Mouse (Mus musculus): ENCODE measurements at regions not wholly inside any gene's neighbourhood (a gene's known extent, or its start where the extent isn't known, plus 50 kb on each side); places are given as distances from the start of the nearest gene placed in this dataset.

DNA sequence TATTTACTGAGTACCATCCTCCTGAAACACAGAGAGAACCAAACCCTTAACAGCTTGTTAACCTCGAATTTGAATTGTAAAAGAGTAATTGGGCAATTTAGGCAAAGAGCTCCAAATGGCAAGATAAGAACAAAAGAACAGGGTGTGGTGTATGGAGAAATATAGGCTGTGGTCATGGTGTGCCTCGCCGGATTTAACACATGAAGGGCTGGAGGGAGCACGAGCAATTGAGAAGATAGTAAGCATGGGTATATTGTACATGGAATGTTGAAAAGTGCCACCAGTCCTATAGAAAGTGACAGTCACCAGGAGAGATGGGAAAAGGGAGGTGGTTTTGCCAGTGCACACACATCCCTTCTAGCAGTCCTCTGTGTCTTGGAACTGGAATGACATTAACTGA is 164.5 kb upstream of the Lrig3 start:
- TF ChIP-seq CTCF (IDR thresholded peaks at IDR 0.05; ENCODE audit: extremely low read depth, insufficient read depth, low read length) (no peak), POLR2A (IDR thresholded peaks at IDR 0.05; ENCODE audit: extremely low read depth, insufficient read depth, low read length) (no peak)

DNA sequence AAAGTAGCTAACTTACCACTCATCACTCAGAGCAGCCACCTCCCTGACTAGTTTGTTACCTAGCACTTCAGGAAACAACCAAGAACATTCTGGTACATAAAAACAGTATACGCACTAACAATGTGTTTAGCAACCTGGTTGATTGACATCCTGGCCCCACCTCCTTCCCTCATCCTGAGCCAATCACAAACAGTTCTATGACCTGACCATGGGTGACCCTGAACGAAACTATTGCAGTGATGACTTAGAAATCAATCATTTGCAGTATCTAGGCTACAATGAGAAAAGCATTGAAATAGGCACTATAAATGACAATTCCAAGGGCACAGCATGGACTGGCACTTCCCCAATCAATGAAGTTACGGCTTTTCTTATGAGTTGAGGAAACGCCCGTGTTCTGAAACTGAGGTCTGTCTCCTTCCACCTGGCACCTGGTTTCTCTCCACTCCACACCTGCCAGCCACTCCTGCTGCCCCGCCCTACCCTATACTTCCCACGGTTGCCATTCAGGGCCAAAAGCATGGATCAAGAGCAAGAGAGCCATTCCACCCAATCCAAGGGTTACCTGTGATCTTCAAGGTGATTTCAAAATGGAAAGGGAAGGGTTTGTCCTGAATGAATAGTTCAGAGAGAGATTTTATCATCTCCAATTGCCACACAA is 162.9 kb upstream of the Lrig3 start:
- no peak overlapping the region for H3K27ac ChIP-seq (ENCODE audit: insufficient read depth, low read length)
- no peak overlapping the region for H3K4me3 ChIP-seq (ENCODE audit: insufficient read depth, low read length)
- TF ChIP-seq POLR2A (IDR thresholded peaks at IDR 0.05; ENCODE audit: extremely low read depth, insufficient read depth, low read length): no peak
- no peak for TF ChIP-seq CTCF (IDR thresholded peaks at IDR 0.05; ENCODE audit: extremely low read depth, insufficient read depth, low read length)
- no peaks in the 10 kb centered on the region; the same call in 1 of the 2 replicates for H3K4me1 ChIP-seq (ENCODE audit: control insufficient read depth, insufficient read depth, low read length)

More for the DNA sequence above, 164.5 kb upstream of the Lrig3 start:
- Histone ChIP-seq H3K4me1 (ENCODE audit: control insufficient read depth, insufficient read depth, low read length) (no peaks in the 10 kb centered on the region; the same call in 1 of the 2 replicates), H3K4me3 (ENCODE audit: insufficient read depth, low read length) (no peak overlapping the region), H3K27ac (ENCODE audit: insufficient read depth, low read length) (no peak overlapping the region)

DNA sequence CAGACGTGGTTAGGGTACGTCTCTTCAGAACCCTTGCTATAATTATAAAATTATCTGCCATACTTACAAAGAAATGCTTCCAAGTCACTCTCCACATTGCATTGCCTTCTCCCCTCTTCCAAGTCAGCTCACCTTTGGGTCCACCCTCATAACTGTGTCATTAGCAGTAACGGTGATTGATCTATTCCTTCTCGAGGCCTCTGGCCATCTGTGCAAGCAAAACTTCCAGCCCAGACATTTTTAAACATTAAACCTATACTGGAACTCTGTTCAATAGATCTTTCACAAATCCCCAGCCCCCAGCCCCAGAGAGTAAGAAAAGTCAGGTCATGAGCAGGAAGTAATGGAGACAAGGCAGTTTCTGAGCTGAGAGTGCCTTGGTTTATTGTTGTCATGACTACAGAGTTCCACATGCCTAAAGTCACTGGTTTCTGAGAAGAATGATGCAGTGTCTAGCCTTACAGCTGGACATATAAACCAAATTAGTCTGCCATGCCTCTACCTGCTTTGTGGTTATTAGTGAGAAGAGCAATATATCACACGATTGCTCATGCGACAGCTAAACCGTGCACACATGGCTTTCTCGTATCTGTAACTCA is 156.1 kb upstream of the Lrig3 start:
- TF ChIP-seq POLR2A (IDR thresholded peaks at IDR 0.05; ENCODE audit: extremely low read depth, insufficient read depth, low read length) (no peak), CTCF (IDR thresholded peaks at IDR 0.05; ENCODE audit: extremely low read depth, insufficient read depth, low read length) (no peak)
- no peak overlapping the region for H3K4me3 ChIP-seq (ENCODE audit: insufficient read depth, low read length)
- 0 out of 2 replicates have a peak, but pooled peaks cover 1% of the 10 kb centered on the region for H3K4me1 ChIP-seq (ENCODE audit: control insufficient read depth, insufficient read depth, low read length)
- H3K27ac ChIP-seq (ENCODE audit: insufficient read depth, low read length): no peak overlapping the region

DNA sequence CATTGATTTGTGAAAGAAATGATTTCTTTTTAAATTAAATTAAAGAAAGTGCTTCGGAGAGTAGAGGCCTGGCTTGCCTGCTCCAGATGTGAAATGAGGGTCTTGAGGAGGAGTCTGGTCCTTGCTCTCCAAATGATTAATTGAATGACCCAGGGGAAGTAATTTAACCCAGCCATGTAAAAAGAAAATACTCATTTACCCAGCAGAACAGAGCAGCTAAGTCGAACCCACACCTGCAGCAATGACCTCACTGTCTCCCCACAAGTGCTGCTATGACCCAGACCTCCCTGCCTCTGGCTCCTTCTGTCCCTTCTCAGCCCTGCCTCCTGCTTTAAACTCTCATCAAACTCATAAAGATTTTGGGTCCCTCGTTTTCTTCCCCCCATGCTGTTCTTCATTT is 155.4 kb upstream of the Lrig3 start:
- H3K27ac ChIP-seq (ENCODE audit: insufficient read depth, low read length): no peak overlapping the region
- 0 out of 2 replicates have a peak, but pooled peaks cover 1% of the 10 kb centered on the region for H3K4me1 ChIP-seq (ENCODE audit: control insufficient read depth, insufficient read depth, low read length)
- no peak overlapping the region for H3K4me3 ChIP-seq (ENCODE audit: insufficient read depth, low read length)
- TF ChIP-seq POLR2A (IDR thresholded peaks at IDR 0.05; ENCODE audit: extremely low read depth, insufficient read depth, low read length) (no peak), CTCF (IDR thresholded peaks at IDR 0.05; ENCODE audit: extremely low read depth, insufficient read depth, low read length) (no peak)

DNA sequence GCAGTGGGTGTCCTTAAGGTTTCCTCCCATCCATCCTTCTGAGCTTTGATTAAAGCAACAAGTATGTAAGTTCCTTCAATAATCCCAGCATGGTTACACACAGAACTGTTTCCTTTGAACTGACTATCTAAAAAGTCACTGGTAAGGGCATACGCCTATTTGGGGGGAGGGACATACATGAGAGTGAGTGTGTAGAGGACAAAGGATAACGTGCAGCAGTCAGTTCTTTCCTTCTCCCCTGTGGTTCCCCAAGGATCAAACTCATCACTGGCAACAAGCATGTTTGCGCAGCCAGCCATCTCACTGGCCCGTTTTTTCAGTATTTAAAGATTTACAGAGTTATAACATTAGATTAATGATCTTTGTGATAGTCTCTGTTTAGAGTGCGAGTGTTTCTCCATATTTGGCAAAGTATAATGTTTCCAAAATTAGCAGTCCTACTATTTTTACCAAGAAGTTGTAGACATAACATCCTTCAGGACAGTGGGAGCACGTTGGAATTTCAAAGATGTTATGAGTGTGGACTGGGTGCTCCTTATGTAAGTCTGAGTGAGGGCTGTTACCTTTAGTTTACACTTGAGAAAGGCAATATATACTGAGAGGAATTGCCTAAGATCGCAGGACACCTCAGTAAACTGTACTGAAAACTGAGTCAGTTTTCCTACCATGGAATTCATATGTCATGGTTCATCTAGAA is 151.6 kb upstream of the Lrig3 start:
- no peak overlapping the region for H3K4me3 ChIP-seq (ENCODE audit: insufficient read depth, low read length)
- no peak for TF ChIP-seq POLR2A (IDR thresholded peaks at IDR 0.05; ENCODE audit: extremely low read depth, insufficient read depth, low read length)
- no peak for TF ChIP-seq CTCF (IDR thresholded peaks at IDR 0.05; ENCODE audit: extremely low read depth, insufficient read depth, low read length)
- 0 out of 2 replicates have a peak, but pooled peaks cover 1% of the 10 kb centered on the region for H3K4me1 ChIP-seq (ENCODE audit: control insufficient read depth, insufficient read depth, low read length)
- no peak overlapping the region for H3K27ac ChIP-seq (ENCODE audit: insufficient read depth, low read length)

DNA sequence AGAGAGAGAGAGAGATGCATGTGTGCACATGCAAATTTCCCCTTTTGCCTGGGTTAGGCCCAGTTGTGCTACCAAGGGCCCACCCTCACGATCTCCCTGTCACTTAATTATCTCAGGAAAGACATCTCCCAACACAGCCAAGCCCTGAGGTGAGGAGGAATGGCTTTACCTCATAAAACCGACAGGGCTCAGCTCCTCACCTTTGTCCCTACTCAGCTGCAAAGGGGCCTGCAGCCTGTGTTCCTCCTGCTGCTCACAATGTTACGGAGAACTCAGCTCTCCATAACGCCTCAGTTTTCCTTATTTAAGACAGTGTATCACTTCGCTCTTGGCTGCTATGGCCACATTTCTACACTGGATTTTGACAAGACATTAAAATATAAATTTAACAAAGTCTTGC is 133.8 kb upstream of the Lrig3 start:
- Histone ChIP-seq H3K4me3 (ENCODE audit: insufficient read depth, low read length) (no peak overlapping the region), H3K27ac (ENCODE audit: insufficient read depth, low read length) (no peak overlapping the region), H3K4me1 (ENCODE audit: control insufficient read depth, insufficient read depth, low read length) (no peaks in the 10 kb centered on the region)
- no peak for TF ChIP-seq POLR2A (IDR thresholded peaks at IDR 0.05; ENCODE audit: extremely low read depth, insufficient read depth, low read length)
- no peak for TF ChIP-seq CTCF (IDR thresholded peaks at IDR 0.05; ENCODE audit: extremely low read depth, insufficient read depth, low read length)

DNA sequence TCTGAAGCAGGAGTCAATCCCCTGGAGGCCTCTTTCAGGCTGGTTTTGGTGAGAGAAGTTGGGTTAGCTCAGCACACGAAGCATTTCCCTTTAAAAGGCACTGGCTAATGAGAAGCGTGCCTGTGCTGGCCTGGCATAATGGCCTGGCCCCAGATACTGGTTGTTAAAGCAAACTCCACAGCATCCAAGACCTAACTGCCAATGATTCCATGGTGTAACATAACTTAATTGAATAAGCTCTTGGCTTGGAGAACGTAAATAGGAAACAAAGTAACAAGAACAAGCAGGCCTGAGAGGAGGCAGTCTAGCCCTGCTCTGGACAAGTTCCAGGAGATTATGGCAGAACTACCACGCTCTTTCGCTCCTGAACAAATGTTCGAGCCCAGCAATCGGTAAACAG is 133.2 kb upstream of the Lrig3 start:
- H3K4me3 ChIP-seq (ENCODE audit: insufficient read depth, low read length): no peak overlapping the region
- TF ChIP-seq POLR2A (IDR thresholded peaks at IDR 0.05; ENCODE audit: extremely low read depth, insufficient read depth, low read length) (no peak), CTCF (IDR thresholded peaks at IDR 0.05; ENCODE audit: extremely low read depth, insufficient read depth, low read length) (no peak)
- H3K4me1 ChIP-seq (ENCODE audit: control insufficient read depth, insufficient read depth, low read length): no peaks in the 10 kb centered on the region
- H3K27ac ChIP-seq (ENCODE audit: insufficient read depth, low read length): no peak overlapping the region

DNA sequence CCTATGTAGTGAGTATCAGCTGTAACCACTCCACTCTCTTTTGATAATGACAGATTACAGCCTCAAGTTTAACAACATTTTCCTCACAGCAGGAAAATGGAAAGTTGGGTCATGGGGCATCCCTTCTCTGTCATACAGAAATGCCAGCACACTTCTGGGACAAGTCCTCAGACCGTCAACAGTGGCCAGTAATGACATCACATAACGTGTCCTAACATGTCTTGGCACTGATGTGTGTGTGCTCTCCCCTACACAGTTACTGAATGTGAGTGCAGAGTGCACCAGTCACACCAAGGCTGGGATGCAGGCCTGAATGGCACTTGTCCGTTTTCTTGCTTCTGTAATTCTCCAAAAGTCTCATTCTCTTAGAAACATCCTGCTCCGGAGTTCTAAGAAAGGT is 132.0 kb upstream of the Lrig3 start:
- H3K4me3 ChIP-seq (ENCODE audit: insufficient read depth, low read length): no peak overlapping the region
- no peaks in the 10 kb centered on the region for H3K4me1 ChIP-seq (ENCODE audit: control insufficient read depth, insufficient read depth, low read length)
- TF ChIP-seq CTCF (IDR thresholded peaks at IDR 0.05; ENCODE audit: extremely low read depth, insufficient read depth, low read length): no peak
- TF ChIP-seq POLR2A (IDR thresholded peaks at IDR 0.05; ENCODE audit: extremely low read depth, insufficient read depth, low read length): no peak
- no peak overlapping the region for H3K27ac ChIP-seq (ENCODE audit: insufficient read depth, low read length)

DNA sequence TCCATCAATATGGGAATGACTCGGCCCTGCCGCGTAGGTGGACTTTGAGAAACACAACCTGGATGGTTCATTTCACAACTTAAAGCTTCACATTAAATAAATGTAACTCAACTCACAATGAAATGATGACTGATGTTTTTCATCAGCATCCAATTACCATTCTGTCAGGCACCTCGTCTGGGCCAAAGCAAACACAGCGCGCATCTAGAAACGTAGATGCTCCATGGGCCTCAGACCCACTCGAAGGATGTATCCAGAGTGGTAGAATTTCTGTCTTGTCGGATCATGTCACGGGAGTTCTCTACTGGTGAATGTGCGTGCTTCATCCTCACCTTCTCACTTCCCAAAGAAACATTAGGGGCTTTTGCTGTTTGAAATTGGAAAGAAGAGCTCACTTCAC is 127.0 kb upstream of the Lrig3 start:
- no peak overlapping the region for H3K27ac ChIP-seq (ENCODE audit: insufficient read depth, low read length)
- H3K4me1 ChIP-seq (ENCODE audit: control insufficient read depth, insufficient read depth, low read length): peaks cover 2% of the 10 kb centered on the region; the same call in 1 of the 2 replicates
- no peak overlapping the region for H3K4me3 ChIP-seq (ENCODE audit: insufficient read depth, low read length)
- TF ChIP-seq CTCF (IDR thresholded peaks at IDR 0.05; ENCODE audit: extremely low read depth, insufficient read depth, low read length) (no peak), POLR2A (IDR thresholded peaks at IDR 0.05; ENCODE audit: extremely low read depth, insufficient read depth, low read length) (no peak)

All from cortical plate, adult 2 months (tissue).